Mouse (Mus musculus) MEL (cell line): ENCODE data around the gene Bbs9.

Experiments used
- BHLHE40 ChIP-seq: IDR thresholded peaks from 2 replicates; pipeline ENCODE4 v1.6.1; 2012; ENCODE audit warnings: low read depth, mild to moderate bottlenecking, inconsistent platforms, low read length, improper control_type of control experiment, borderline replicate concordance
- CHD1 ChIP-seq: IDR thresholded peaks from 2 replicates; pipeline ENCODE4 v1.6.1; 2012; ENCODE audit warnings: low read depth, mild to moderate bottlenecking, inconsistent platforms, low read length, improper control_type of control experiment
- CTCF ChIP-seq, 3 experiments: IDR thresholded peaks in 2 of 3; conservative IDR thresholded peaks in 1 of 3; 2 replicates each; pipeline ENCODE4 v1.5.1; 2011 to 2012; ENCODE audit warnings: low read length in 3 of 3, low read depth in 2 of 3, mild to moderate bottlenecking in 2 of 3, improper control_type of control experiment in 1 of 3, inconsistent platforms in 1 of 3, mixed read lengths in 1 of 3, moderate library complexity in 1 of 3; ENCODE audit not compliant: control insufficient read depth in 1 of 3, insufficient read depth in 1 of 3, poor library complexity in 1 of 3, severe bottlenecking in 1 of 3
- JUND ChIP-seq: IDR thresholded peaks from 2 replicates; pipeline ENCODE4 v1.6.1; 2011; ENCODE audit warnings: low read depth, mild to moderate bottlenecking, improper control_type of control experiment, low read length
- MAFK ChIP-seq: IDR thresholded peaks from 2 replicates; pipeline ENCODE4 v1.6.1; 2011; ENCODE audit warnings: low read depth, mild to moderate bottlenecking, low read length, improper control_type of control experiment, borderline replicate concordance
- MXI1 ChIP-seq: IDR thresholded peaks from 2 replicates; pipeline ENCODE4 v1.6.1; 2011; ENCODE audit warnings: mild to moderate bottlenecking, low read depth, low read length, improper control_type of control experiment
- MYC ChIP-seq: IDR thresholded peaks from 2 replicates; pipeline ENCODE4 v1.6.1; 2011; ENCODE audit warnings: low read depth, mild to moderate bottlenecking, low read length, improper control_type of control experiment, moderate library complexity
- POLR2A ChIP-seq, 2 experiments: IDR thresholded peaks; 2 replicates each; pipeline ENCODE4 v1.6.1; 2011 to 2012; ENCODE audit warnings: low read length in 2 of 2, mild to moderate bottlenecking in 2 of 2, control low read depth in 1 of 2, improper control_type of control experiment in 1 of 2, low read depth in 1 of 2, moderate library complexity in 1 of 2; ENCODE audit not compliant: control insufficient read depth in 1 of 2, insufficient read depth in 1 of 2, poor library complexity in 1 of 2
- RCOR1 ChIP-seq: IDR thresholded peaks from 2 replicates; pipeline ENCODE4 v1.6.1; 2012; ENCODE audit warnings: low read depth, mild to moderate bottlenecking, inconsistent platforms, low read length, improper control_type of control experiment
- TCF12 ChIP-seq: IDR thresholded peaks from 2 replicates; pipeline ENCODE4 v1.6.1; 2014; ENCODE audit warnings: low read depth, mild to moderate bottlenecking, inconsistent platforms, low read length, improper control_type of control experiment, moderate library complexity
- USF1 ChIP-seq: IDR thresholded peaks from 2 replicates; pipeline ENCODE4 v1.6.1; 2014; ENCODE audit warnings: low read depth, mild to moderate bottlenecking, inconsistent platforms, low read length, improper control_type of control experiment, moderate library complexity
- USF2 ChIP-seq, 2 experiments: IDR thresholded peaks; 2 replicates each; pipeline ENCODE4 v1.6.1; 2011 to 2012; ENCODE audit warnings: improper control_type of control experiment in 2 of 2, low read length in 2 of 2, borderline replicate concordance in 1 of 2, inconsistent platforms in 1 of 2, low read depth in 1 of 2, mild to moderate bottlenecking in 1 of 2; ENCODE audit not compliant: insufficient read depth in 1 of 2
- ZNF384 ChIP-seq: IDR thresholded peaks from 2 replicates; pipeline ENCODE4 v1.6.1; 2012; ENCODE audit warnings: low read depth, mild to moderate bottlenecking, inconsistent platforms, low read length, improper control_type of control experiment

GRCm38 (mm10) chr9:22875231-22875630 lies 399.7 kb downstream of the Bbs9 start:
- TF ChIP-seq MXI1 (no peak), USF1 (no peak), MYC (no peak), CTCF (IDR thresholded peaks at IDR 0.05 in 2 of 3, conservative IDR thresholded peaks at IDR 0.05 in 1 of 3; ENCODE audit: control insufficient read depth in 1 of 3, insufficient read depth in 1 of 3, low read depth in 2 of 3, low read length in 3 of 3, poor library complexity in 1 of 3, severe bottlenecking in 1 of 3) (no peak), CHD1 (no peak), USF2 (IDR thresholded peaks at IDR 0.05; ENCODE audit: borderline replicate concordance in 1 of 2, insufficient read depth in 1 of 2, low read depth in 1 of 2, low read length in 2 of 2) (no peak), ZNF384 (no peak), JUND (no peak), TCF12 (no peak), MAFK (no peak), BHLHE40 (no peak), POLR2A (IDR thresholded peaks at IDR 0.05; ENCODE audit: control insufficient read depth in 1 of 2, insufficient read depth in 1 of 2, low read depth in 1 of 2, low read length in 2 of 2, poor library complexity in 1 of 2) (no peak), RCOR1 (no peak)
